Mouse (Mus musculus) heart, embryonic 13.5 days (tissue): ENCODE measurements around the gene Rasal1. TPM values are rescaled to one million over a fixed set of nuclear protein-coding genes. Genes with fewer than 3 reads are reported as not detected.

Source experiments
- ATAC-seq: fragments of 200-750 bp; cut with Nextera tagmentation; 2 replicates; pipeline ENCODE4 v1.8.0; 2017; ENCODE audit warnings: moderate TSS enrichment; ENCODE audit not compliant: insufficient number of reproducible peaks, low FRiP score, low TSS enrichment; ENCODE audit errors: extremely low read depth
- H3K27ac ChIP-seq: fragments of 300-500 bp; sonication (generic); replicated peaks from 2 replicates; pipeline ENCODE4 v1.5.1; 2015; ENCODE audit warnings: moderate library complexity, mild to moderate bottlenecking, inconsistent platforms
- H3K27me3 ChIP-seq: fragments of 300-500 bp; sonication (generic); replicated peaks from 2 replicates; pipeline ENCODE4 v1.6.1; 2015; ENCODE audit warnings: mild to moderate bottlenecking, inconsistent platforms
- H3K36me3 ChIP-seq: fragments of 300-500 bp; sonication (generic); 2 replicates; pipeline ENCODE4 v1.6.1; 2015; ENCODE audit warnings: mild to moderate bottlenecking, inconsistent platforms
- H3K4me1 ChIP-seq: fragments of 300-500 bp; sonication (generic); 2 replicates; pipeline ENCODE4 v1.6.1; 2015; ENCODE audit warnings: inconsistent platforms
- H3K4me2 ChIP-seq: fragments of 300-500 bp; sonication (generic); 2 replicates; pipeline ENCODE4 v1.6.1; 2015; ENCODE audit warnings: inconsistent platforms, mild to moderate bottlenecking, moderate library complexity
- H3K4me3 ChIP-seq: fragments of 300-500 bp; sonication (generic); 2 replicates; pipeline ENCODE4 v1.5.1; 2015; ENCODE audit warnings: moderate library complexity, mild to moderate bottlenecking, inconsistent platforms
- H3K9ac ChIP-seq: fragments of 300-500 bp; sonication (generic); 2 replicates; pipeline ENCODE4 v1.6.1; 2015; ENCODE audit warnings: inconsistent platforms, mild to moderate bottlenecking, moderate library complexity
- H3K9me3 ChIP-seq: fragments of 300-500 bp; sonication (generic); 2 replicates; pipeline ENCODE4 v1.6.1; 2016; ENCODE audit warnings: inconsistent platforms
- WGBS: fragments of 180-500 bp; shearing (Covaris S2); methylation state at CpG from one replicate; pipeline ENCODE4 v1.1.7; 2015; ENCODE audit warnings: mixed read lengths; 5-methylcytosine and 5-hydroxymethylcytosine counted together
- polyA plus RNA-seq: library from polyadenylated mRNA; unstranded; fragments of >200 nt; fragmentation: Nextera tagmentation; extraction: Ambion mirVana; gene quantifications from 2 replicates; pipeline ENCODE4 v1.2.1, GENCODE M21; 2015

Gene Rasal1
- polyA plus RNA-seq, 1 experiment from 2014 or later = 0.37 TPM

- Histone ChIP-seq H3K4me3 (peak overlapping the region; percentile 52), H3K9me3 (no peaks in the 10 kb centered on the region), H3K4me1 (peaks cover 27% of the 10 kb centered on the region), H3K27ac (no peak overlapping the region), H3K27me3 (peaks cover 99% of the 10 kb centered on the region), H3K4me2 (peak overlapping the region; percentile 74), H3K9ac (peak overlapping the region; percentile 68), H3K36me3 (no peaks in the 10 kb centered on the region)
- WGBS = 3% methylated on average over 38 of the region's 43 CpGs
- ATAC-seq = no peak
These were observed 62.8 kb downstream of the Rasal1 start for GRCm38 (mm10) chr5:120711416-120711815.

DNA sequence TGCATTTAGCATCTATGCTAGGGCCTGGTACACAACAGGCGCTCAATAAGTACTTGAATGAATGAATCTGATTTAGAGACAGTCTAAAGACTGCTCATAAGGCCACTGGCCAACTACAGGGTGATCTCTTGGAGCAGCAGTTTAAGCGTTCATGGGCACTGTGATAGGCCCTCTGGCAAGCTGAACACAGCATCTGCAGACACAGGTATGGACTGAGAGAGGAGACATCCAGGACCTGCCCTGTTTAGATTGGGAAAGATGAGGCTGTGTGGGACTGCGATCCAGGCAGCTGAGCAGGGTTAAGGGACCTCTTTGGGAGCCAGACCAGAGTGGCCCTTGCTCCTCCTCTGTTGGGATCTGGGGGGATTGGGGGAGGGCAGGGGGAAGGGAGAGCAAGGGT is 63.2 kb downstream of the Rasal1 start, which contains the start of gene Dtx1:
Gene Dtx1 (minus strand): TSS at position 101 of the 400 bp plus-strand sequence.
- no peak within 1 kb of the TSS for H3K27ac ChIP-seq

GRCm38 (mm10) chr5:120712721-120713120 is 64.1 kb downstream of the Rasal1 start:
- no peak for ATAC-seq
- Histone ChIP-seq H3K9me3 (no peaks in the 10 kb centered on the region), H3K4me1 (peaks cover 23% of the 10 kb centered on the region), H3K27ac (no peak overlapping the region), H3K36me3 (no peaks in the 10 kb centered on the region), H3K9ac (no peak overlapping the region), H3K27me3 (peaks cover 92% of the 10 kb centered on the region), H3K4me2 (no peak overlapping the region), H3K4me3 (no peak overlapping the region)
- 66% methylated on average over 8 of the region's 8 CpGs for whole genome bisulfite sequencing

More for the DNA sequence above, 63.2 kb downstream of the Rasal1 start, which contains the start of gene Dtx1:
- Histone ChIP-seq H3K9ac (peak within 1 kb of the TSS; percentile 68), H3K27me3 (peaks cover 99% of the 10 kb centered on the region), H3K36me3 (no peaks in the 10 kb centered on the region), H3K4me1 (peaks cover 23% of the 10 kb centered on the region), H3K9me3 (no peaks in the 10 kb centered on the region), H3K4me3 (peak within 1 kb of the TSS; percentile 52), H3K4me2 (peak within 1 kb of the TSS; percentile 74)
- 32% methylated on average over 3 of the region's 3 CpGs for WGBS
- ATAC-seq = no peak

GRCm38 (mm10) chr5:120714314-120714713 is 65.7 kb downstream of the Rasal1 start:
- Histone ChIP-seq H3K4me3 (no peak overlapping the region), H3K4me2 (peak overlapping the region; percentile 28), H3K9me3 (no peaks in the 10 kb centered on the region), H3K36me3 (no peaks in the 10 kb centered on the region), H3K27me3 (peaks cover 76% of the 10 kb centered on the region), H3K9ac (no peak overlapping the region), H3K27ac (no peak overlapping the region), H3K4me1 (peaks cover 23% of the 10 kb centered on the region)
- WGBS = 4% methylated on average over 16 of the region's 16 CpGs
- ATAC-seq = no peak

DNA sequence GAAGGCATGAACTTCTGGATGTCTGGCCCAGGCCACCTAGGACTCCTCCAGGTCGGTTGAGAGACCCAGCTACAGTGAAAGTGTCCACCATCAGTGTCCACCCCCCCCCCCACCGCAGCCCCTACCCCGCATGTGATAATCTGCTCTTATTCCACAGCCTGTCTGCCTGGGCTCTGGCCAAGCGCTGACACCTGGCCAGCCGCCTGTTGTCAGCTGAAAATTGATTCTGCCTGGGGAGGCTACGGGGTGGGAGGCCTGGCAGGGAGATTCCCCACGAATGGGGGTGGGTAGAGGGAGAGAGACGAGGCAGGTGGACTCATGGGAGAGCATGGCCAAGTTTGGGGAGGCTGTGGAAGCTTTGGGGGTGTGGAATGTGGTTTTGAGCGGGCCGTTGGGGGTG is 68.5 kb downstream of the Rasal1 start:
- no peak for ATAC-seq
- 49% methylated on average over 10 of the region's 10 CpGs for WGBS

GRCm38 (mm10) chr5:120718600-120719378 is 70.2 kb downstream of the Rasal1 start:
- peaks cover 6% of the 10 kb centered on the region; the same call in 1 of the 2 replicates for H3K4me1 ChIP-seq
- WGBS = 44% methylated on average over 15 of the region's 15 CpGs
- no peak overlapping the region for H3K27ac ChIP-seq
- no peak overlapping the region for H3K4me3 ChIP-seq
- no peak overlapping the region for H3K9ac ChIP-seq
- H3K9me3 ChIP-seq = peaks cover 5% of the 10 kb centered on the region; the same call in 1 of the 2 replicates
- H3K4me2 ChIP-seq = no peak overlapping the region
- ATAC-seq = 0 out of 2 replicates have a peak, but pooled peaks have one; percentile 7
- H3K27me3 ChIP-seq = peaks cover 39% of the 10 kb centered on the region
- H3K36me3 ChIP-seq = no peaks in the 10 kb centered on the region

More for the DNA sequence above, 68.5 kb downstream of the Rasal1 start:
- no peak overlapping the region for H3K4me2 ChIP-seq
- no peak overlapping the region for H3K9ac ChIP-seq
- H3K27ac ChIP-seq = no peak overlapping the region
- H3K27me3 ChIP-seq = peaks cover 48% of the 10 kb centered on the region
- peaks cover 6% of the 10 kb centered on the region; the same call in 1 of the 2 replicates for H3K4me1 ChIP-seq
- no peak overlapping the region for H3K4me3 ChIP-seq
- H3K36me3 ChIP-seq = no peaks in the 10 kb centered on the region
- H3K9me3 ChIP-seq = peaks cover 5% of the 10 kb centered on the region; the same call in 1 of the 2 replicates

GRCm38 (mm10) chr5:120721005-120721404 is 72.4 kb downstream of the Rasal1 start:
- H3K36me3 ChIP-seq = no peaks in the 10 kb centered on the region
- peaks cover 26% of the 10 kb centered on the region for H3K27me3 ChIP-seq
- H3K9ac ChIP-seq = no peak overlapping the region
- H3K27ac ChIP-seq = no peak overlapping the region
- no peak overlapping the region for H3K4me3 ChIP-seq
- H3K4me2 ChIP-seq = no peak overlapping the region
- WGBS = 53% methylated on average over 7 of the region's 7 CpGs
- no peaks in the 10 kb centered on the region for H3K4me1 ChIP-seq
- no peak for ATAC-seq
- H3K9me3 ChIP-seq = peaks cover 5% of the 10 kb centered on the region; the same call in 1 of the 2 replicates

DNA sequence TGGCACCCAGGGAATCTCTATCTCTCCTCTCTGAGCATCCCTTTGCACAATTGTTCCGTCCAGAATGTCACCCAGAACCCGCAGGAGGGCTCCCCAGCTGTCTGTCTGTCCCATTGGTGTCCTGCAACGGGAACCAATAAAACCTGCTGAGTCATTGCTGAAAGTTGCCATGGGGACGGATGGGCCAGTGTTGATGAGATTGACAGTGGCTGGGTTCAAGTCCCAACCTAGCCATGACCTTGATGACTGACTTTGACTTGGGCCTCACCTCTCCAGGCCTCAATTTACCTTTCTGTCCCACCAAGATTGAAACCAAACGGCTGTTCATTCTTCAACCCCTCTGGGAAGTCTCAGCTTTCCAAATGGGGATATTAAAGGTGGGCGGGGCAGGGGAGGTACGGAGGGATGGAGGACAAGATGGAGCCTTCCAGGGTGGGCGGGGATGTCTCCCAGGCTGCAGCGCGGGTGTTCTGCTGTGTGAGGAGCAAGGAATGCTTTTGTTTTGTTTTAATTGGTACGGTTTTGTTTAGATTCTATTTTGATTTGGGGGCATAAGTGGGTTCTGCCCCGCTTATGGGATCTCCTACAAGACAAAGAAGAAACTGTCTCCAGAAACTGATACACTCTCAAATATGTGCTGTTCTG is 77.3 kb downstream of the Rasal1 start:
- ATAC-seq = no peak
- Histone ChIP-seq H3K4me2 (no peak overlapping the region), H3K27ac (no peak overlapping the region), H3K27me3 (peaks cover 31% of the 10 kb centered on the region), H3K9me3 (no peaks in the 10 kb centered on the region), H3K4me3 (no peak overlapping the region), H3K36me3 (no peaks in the 10 kb centered on the region), H3K9ac (no peak overlapping the region), H3K4me1 (no peaks in the 10 kb centered on the region)
- 56% methylated on average over 12 of the region's 12 CpGs for WGBS

Other genes starting within 250 kb of the Rasal1 start
- gene Lhx5, start 217.1 kb upstream of the Rasal1 start, polyA plus RNA-seq = not detected in 2 replicates
- 10.9 and 11.3 TPM in 2 replicates for gene Sdsl, start 176.0 kb upstream of the Rasal1 start, polyA plus RNA-seq
- 0.25 TPM in 1 of 2 replicates, not detected in the other for gene Sds, start 172.3 kb upstream of the Rasal1 start, polyA plus RNA-seq
- 41.5 and 46.1 TPM in 2 replicates for gene Plbd2, start 145.2 kb upstream of the Rasal1 start, polyA plus RNA-seq
- gene Slc8b1, start 137.6 kb upstream of the Rasal1 start, polyA plus RNA-seq = 4.5 and 4.6 TPM in 2 replicates
- gene Tpcn1, start 60.1 kb upstream of the Rasal1 start, polyA plus RNA-seq = 14.9 and 16.1 TPM in 2 replicates
- gene Iqcd, start 59.8 kb upstream of the Rasal1 start, polyA plus RNA-seq = 0.27 and 0.44 TPM in 2 replicates
- 9.6 and 10.4 TPM in 2 replicates for gene Rita1, start 36.2 kb upstream of the Rasal1 start, polyA plus RNA-seq
- 29.6 and 29.7 TPM in 2 replicates for gene Ddx54, start 36.1 kb upstream of the Rasal1 start, polyA plus RNA-seq
- not detected in 2 replicates for gene Cfap73, start 14.6 kb upstream of the Rasal1 start, polyA plus RNA-seq
- 0.74 and 0.84 TPM in 2 replicates for gene Dtx1, start 63.1 kb downstream of the Rasal1 start, polyA plus RNA-seq
- gene Oas2, start 101.0 kb downstream of the Rasal1 start, polyA plus RNA-seq = 0.24 and 0.32 TPM in 2 replicates
- 0.18 and 0.37 TPM in 2 replicates for gene Oas3, start 128.8 kb downstream of the Rasal1 start, polyA plus RNA-seq
- gene Oas1e, start 146.7 kb downstream of the Rasal1 start, polyA plus RNA-seq = not detected in 2 replicates
- gene Oas1c, start 163.7 kb downstream of the Rasal1 start, polyA plus RNA-seq = 0.29 and 0.55 TPM in 2 replicates
- gene Oas1f, start 198.6 kb downstream of the Rasal1 start, polyA plus RNA-seq = not detected in 2 replicates
- not detected in 2 replicates for gene Oas1h, start 212.6 kb downstream of the Rasal1 start, polyA plus RNA-seq
- 0.20 and 0.24 TPM in 2 replicates for gene Oas1g, start 238.8 kb downstream of the Rasal1 start, polyA plus RNA-seq